Mouse (Mus musculus) heart, embryonic 12.5 days (tissue): ENCODE data around the gene Fndc5. TPM values are rescaled to one million over a fixed set of nuclear protein-coding genes. Genes with fewer than 3 reads are reported as not detected.

Experiments
- ATAC-seq: fragments of 200-750 bp; cut with Nextera tagmentation; 2 replicates; pipeline ENCODE4 v1.8.0; 2017; ENCODE audit warnings: moderate TSS enrichment, moderate library complexity; ENCODE audit not compliant: insufficient number of reproducible peaks, low FRiP score
- H3K27ac ChIP-seq: fragments of 300-500 bp; sonication (generic); 2 replicates; pipeline ENCODE4 v1.5.1; 2016; ENCODE audit warnings: mild to moderate bottlenecking, moderate library complexity; ENCODE audit not compliant: poor library complexity, severe bottlenecking
- H3K27me3 ChIP-seq: fragments of 300-500 bp; sonication (generic); replicated peaks from 2 replicates; pipeline ENCODE4 v1.6.1; 2016; ENCODE audit warnings: mild to moderate bottlenecking, moderate library complexity
- H3K36me3 ChIP-seq: fragments of 300-500 bp; sonication (generic); 2 replicates; pipeline ENCODE4 v1.6.1; 2016; ENCODE audit warnings: mild to moderate bottlenecking, moderate library complexity
- H3K4me1 ChIP-seq: fragments of 300-500 bp; sonication (generic); replicated peaks from 2 replicates; pipeline ENCODE4 v1.6.1; 2016; ENCODE audit warnings: mild to moderate bottlenecking
- H3K4me2 ChIP-seq: fragments of 300-500 bp; sonication (generic); 2 replicates; pipeline ENCODE4 v1.6.1; 2016; ENCODE audit warnings: mild to moderate bottlenecking, moderate library complexity
- H3K4me3 ChIP-seq: fragments of 300-500 bp; sonication (generic); 2 replicates; pipeline ENCODE4 v1.5.1; 2016; ENCODE audit warnings: mild to moderate bottlenecking
- H3K9ac ChIP-seq: fragments of 300-500 bp; sonication (generic); 2 replicates; pipeline ENCODE4 v1.6.1; 2016; ENCODE audit warnings: mild to moderate bottlenecking, moderate library complexity
- H3K9me3 ChIP-seq: fragments of 300-500 bp; sonication (generic); replicated peaks from 2 replicates; pipeline ENCODE4 v1.6.1; 2016; ENCODE audit warnings: mild to moderate bottlenecking, moderate library complexity
- WGBS: fragments of 180-500 bp; shearing (Covaris S2); methylation state at CpG from one replicate; pipeline ENCODE4 v1.1.7; 2016; 5-methylcytosine and 5-hydroxymethylcytosine counted together
- polyA plus RNA-seq: library from polyadenylated mRNA; unstranded; fragments of >200 nt; fragmentation: Nextera tagmentation; extraction: Ambion mirVana; gene quantifications from 2 replicates; pipeline ENCODE4 v1.2.1, GENCODE M21; 2016

Gene Fndc5
- polyA plus RNA-seq, 1 experiment from 2014 or later = 6.9 TPM

DNA sequence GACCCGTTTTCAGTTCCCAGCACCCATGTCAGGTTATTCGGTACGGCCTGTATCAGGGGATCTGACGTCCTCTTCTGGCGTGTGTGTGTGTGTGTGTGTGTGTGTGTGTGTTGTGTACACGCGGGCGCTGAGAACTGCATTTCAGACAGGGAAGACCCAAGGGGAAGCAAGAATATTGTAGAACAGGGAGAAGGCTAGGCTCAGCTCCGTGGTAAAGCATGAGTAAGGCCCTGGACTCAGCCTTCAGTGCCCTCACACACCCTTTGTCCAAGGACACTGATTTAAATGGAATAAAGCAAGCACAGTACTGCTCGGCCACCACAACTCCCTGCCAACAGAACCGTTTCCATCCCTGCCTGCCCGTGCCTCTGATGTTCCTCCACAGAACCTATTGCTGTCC, 53.7 kb downstream of the Fndc5 start:
- Histone ChIP-seq H3K4me1 (peaks cover 20% of the 10 kb centered on the region), H3K27ac (peak overlapping the region; percentile 69), H3K27me3 (no peaks in the 10 kb centered on the region), H3K36me3 (peaks cover 19% of the 10 kb centered on the region), H3K9ac (peak overlapping the region; percentile 81), H3K9me3 (no peaks in the 10 kb centered on the region), H3K4me3 (peak overlapping the region; percentile 96), H3K4me2 (peak overlapping the region; percentile 92)
- 4% methylated on average over 12 of the region's 12 CpGs for WGBS
- ATAC-seq = no peak

DNA sequence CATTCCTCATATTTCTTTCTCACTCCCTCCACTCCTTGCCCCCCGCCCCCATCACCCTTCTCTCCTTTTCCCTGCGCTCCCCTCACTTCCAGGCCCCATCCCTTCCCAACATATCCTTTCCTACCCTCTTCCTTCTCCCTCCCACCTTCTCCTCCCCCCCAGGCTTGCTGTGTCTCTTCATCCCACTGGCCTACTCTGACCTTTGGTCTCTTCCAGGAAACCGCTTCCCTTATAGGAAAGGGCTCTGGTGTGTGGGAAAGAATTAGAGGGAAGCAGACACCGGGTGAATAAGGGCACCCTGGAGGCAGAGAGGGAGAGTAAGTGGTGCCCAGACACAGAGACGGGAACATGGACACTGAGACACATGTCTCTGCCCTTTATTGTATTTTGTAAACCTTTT, 54.9 kb downstream of the Fndc5 start:
- 0 out of 2 replicates have a peak overlapping the region, but pooled peaks have one; percentile 2 for H3K27ac ChIP-seq
- no peak overlapping the region for H3K4me3 ChIP-seq
- peaks cover 20% of the 10 kb centered on the region for H3K4me1 ChIP-seq
- no peak overlapping the region for H3K9ac ChIP-seq
- H3K36me3 ChIP-seq = peaks cover 23% of the 10 kb centered on the region
- H3K27me3 ChIP-seq = no peaks in the 10 kb centered on the region
- ATAC-seq = no peak
- 74% methylated on average over 5 of the region's 5 CpGs for WGBS
- H3K9me3 ChIP-seq = no peaks in the 10 kb centered on the region
- peak overlapping the region; percentile 92; the same call in 1 of the 2 replicates for H3K4me2 ChIP-seq

Other genes with a start within 250 kb of the Fndc5 start
- 6.8 and 7.4 TPM in 2 replicates for gene Azin2, start 174.6 kb upstream of the Fndc5 start, polyA plus RNA-seq
- gene Ak2, start 145.0 kb upstream of the Fndc5 start, polyA plus RNA-seq = 164 and 167 TPM in 2 replicates
- 8.1 and 8.2 TPM in 2 replicates for gene Rnf19b, start 78.7 kb upstream of the Fndc5 start, polyA plus RNA-seq
- 0.24 and 0.34 TPM in 2 replicates for gene Tmem54, start 31.5 kb upstream of the Fndc5 start, polyA plus RNA-seq
- gene Hpca, start 15.0 kb upstream of the Fndc5 start, polyA plus RNA-seq = 0.27 and 0.50 TPM in 2 replicates
- 21.3 and 22.6 TPM in 2 replicates for gene S100pbp, start 52.7 kb downstream of the Fndc5 start, polyA plus RNA-seq
- 49.3 and 55.8 TPM in 2 replicates for gene Yars, start 52.8 kb downstream of the Fndc5 start, polyA plus RNA-seq
- 1.2 and 1.6 TPM in 2 replicates for gene C77080, start 124.4 kb downstream of the Fndc5 start, polyA plus RNA-seq
- 1.1 and 1.3 TPM in 2 replicates for gene Sync, start 150.6 kb downstream of the Fndc5 start, polyA plus RNA-seq
- gene Rbbp4, start 198.4 kb downstream of the Fndc5 start, polyA plus RNA-seq = 342 TPM in 2 replicates
- gene Zbtb8os, start 198.7 kb downstream of the Fndc5 start, polyA plus RNA-seq = 46.7 and 51.1 TPM in 2 replicates
- 11.1 and 11.8 TPM in 2 replicates for gene Zbtb8a, start 241.1 kb downstream of the Fndc5 start, polyA plus RNA-seq